Mouse (Mus musculus): ENCODE results near the gene H1f0.

H1f0 gene

DNA sequence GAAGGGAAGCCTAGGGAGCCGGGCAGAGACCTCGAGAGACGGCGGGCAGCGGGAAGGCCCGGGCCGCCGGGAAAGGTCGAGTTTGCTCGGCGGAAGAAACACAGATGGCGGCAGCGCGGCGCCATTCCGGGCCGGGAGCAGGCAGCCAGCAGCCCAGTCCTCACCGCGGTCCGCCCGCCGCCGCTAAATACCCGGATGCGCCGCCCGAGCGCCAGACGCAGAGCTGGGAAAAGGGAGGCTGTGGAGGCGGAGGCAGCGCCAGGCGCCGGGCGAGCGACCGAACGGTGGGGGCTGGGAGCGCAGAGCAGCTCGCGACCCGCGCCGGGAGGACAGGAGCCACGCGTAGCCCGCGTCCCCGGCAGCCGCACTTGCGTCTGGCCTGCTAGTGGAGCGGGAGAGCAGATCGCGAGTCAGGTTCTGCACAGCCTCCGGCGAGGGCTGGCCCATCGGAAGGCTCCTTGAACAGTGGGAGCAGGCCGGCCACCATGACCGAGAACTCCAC is at the start of gene H1f0:
TSS of gene H1f0 (plus strand) at position 214 of the 502 bp plus-strand sequence.
- DNase-seq (ENCODE audit: low read depth) = peak; percentile 60

DNA sequence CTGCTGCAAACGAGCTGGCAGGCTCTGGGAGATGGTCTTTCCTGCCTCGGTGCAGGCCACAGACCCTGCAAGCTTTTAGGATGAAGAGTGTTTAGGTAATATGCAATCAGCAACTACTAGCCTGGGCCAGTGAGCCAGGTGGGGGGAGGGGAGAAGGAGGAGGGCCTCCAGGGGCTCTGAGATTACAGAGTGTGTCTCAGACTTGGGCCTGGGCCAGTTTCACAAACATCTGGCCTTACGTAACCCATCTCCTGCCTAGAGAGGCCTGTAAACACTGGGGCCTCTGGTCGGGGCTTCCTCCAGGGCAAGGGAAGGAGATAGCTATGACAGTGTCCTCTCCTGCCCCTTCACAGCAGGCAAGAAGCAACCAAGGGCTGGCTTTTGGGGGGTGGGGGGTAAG is 49.4 kb upstream of the H1f0 start:
- peak; percentile 50 for DNase-seq (ENCODE audit: low read depth)

DNA sequence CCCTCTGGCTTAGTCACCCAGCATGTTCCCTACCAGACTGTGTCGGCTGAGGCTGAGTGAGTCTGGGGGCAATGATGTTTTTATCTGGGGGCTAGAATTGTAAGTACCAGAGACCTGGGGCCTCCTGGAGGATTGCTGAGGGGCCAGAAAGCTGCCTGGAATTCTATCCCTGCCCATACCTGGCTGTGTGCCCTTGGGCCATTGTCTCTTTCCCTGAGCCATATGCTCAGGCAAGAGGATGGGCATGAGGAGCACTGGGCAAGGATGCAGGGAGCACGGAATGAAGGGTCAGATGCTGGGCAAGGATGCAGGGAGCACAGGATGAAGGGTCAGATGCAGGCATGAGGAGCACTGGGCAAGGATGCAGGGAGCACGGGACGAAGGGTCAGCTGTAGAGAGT is 48.2 kb upstream of the H1f0 start:
- no peak for DNase-seq (ENCODE audit: low read depth)

DNA sequence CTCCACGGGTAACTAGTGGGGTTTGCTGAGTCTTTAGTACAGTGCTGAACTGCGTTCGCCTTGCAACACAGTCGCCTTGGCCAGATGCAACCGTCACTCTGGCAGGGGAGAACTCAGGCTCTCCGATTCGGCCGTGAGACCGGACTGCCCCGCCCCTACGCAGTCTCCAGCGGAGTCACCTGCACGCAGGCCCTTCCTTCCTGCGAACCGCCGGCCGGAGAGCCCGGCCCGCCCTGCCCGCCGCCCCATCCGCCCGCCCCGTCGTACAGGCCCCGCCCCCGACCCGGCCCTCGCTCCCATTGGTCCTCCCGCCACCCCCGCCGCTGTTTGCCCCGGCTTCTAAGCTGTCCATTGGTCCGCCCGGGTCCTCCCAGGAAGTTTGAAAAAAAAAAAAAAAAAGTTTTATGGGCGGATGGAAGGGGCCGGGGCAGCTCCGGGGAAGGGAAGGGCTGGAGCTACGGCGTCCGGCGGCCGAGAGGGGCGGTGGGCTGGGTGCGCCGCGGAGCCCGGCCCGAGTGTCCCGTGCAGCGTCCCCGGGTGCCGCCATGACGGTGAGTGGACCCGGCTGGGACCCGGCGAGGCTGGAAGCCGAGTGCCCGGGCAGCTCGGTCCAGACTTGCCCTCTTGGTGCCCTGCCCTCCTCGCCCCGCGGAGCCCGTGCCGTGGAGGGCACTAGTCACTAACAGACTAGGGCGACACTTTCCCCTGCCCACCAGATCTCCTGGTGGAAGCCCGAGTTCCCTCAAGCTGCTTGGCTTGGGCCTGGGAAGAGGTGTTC is 45.4 kb upstream of the H1f0 start:
- peak; percentile 76 for DNase-seq (ENCODE audit: low read depth)

DNA sequence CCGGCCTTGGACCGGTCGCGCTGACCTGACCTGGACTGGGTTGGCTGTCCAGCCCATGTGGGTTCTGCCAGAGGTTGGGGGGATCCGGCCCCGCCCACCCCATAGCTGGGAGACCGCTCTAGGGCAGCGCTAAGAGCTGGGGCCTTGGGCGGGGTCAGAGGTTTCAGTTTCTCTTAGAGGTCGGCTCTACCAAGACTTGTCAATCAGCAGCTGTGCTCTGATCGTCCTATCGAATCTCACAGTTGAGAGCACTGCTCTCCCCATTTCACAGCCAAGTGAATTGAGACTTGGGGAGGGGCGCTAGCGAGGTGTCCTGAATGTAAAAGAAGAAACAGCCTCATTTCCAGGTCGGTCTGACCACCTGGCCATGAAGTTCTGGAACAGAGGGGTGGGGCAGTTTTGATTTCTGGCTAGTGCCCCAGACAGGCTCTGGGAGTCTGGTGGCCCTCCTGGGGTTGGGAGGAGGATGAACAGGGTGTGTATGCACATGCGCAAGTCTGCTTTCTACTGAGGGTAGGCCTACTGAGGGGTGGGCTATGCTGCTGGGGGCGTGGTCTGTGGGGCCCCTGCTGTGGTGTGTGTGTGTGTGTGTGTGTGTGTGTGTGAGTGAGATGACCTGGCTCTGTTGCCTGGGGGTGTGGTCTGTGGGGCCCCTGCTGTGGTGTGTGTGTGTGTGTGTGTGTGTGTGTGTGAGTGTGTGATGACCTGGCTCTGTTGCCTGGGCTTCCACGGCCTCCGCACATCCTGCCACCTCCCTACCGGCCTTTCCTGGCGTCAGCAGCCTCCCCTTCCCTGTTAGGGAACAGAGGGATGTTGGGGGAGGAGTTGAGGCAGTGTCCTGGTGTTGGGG is 44.6 kb upstream of the H1f0 start:
- peak; percentile 35 for DNase-seq (ENCODE audit: low read depth)

DNA sequence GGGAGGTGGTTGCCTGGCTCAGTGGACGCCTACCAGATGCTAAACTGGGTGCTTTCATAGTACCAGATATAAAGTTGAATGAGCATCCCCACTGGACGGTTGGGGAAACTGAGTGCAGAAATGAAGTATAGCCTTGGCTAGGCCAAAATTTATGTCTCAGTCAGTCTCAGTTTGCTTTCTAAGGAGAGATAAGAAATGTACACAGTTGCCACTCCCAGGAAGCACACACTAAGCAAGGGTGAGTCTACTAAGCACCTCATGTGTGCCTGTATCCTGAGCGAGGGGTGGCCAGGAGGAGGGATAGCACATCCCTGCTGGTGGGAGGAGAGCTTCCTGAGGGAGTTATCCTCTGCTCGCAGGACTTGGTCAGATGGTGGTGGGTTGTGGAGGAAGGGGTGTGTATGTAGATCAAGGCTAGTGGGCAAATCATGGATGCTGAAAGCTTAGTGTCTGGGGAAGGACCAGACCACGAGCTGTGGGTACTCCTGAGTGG is 43.9 kb upstream of the H1f0 start:
- no peak for DNase-seq (ENCODE audit: low read depth)

DNA sequence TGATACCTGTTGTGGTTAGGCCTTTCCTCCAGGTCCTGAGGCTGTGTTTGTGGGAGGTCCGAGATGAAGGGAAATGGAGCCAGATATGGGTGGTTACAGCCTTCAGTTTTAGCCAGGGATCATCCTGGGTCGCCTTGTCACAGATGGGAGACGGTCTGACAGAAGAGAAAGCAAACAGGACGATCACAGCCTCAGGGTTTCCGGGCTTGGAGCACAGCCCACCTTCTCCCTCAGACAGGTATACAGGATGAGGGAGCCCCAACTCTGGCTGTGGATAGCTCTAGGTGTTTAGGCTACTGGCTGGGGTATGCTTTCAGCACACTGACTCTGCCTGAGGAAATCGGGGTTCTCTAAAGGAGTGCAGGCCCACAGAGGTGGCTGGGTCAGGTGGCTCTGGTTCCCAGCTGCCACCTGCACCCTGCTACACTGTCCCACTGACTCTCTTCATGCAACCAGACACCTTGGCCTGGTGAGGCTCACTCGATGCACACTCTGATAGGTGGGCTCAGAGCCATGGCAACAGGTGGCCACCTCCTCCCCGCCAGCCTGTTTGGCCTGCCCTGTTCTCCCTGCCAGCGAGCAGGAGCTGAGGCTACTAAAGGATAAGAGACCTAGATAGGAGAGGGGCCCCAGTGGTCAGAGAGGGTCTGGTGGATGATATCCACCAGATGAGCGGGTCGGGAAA is 41.6 kb upstream of the H1f0 start:
- no peak for DNase-seq (ENCODE audit: low read depth)

DNA sequence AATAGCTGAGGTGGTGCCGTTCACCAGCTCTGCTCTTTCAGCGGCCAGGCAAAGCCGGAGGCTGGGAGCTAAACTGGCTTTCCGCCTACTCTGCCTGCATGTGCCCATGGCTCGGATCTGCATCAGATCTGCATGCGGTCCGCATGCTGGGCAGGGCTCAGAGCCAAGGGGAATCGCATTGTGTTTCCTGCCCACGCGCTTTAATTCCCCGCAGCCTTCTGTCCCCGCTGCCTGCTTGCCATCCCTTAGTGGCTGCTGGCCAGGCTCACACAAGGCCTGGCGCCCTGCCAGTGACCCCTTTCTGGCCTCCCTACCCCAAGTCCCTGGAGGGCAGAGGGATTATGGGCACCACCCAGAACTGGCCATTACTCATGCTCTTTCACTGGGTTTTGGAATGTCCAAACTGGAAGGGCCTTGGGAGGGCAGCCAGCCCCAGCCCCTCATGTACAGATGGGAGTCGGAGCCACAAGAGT is 39.7 kb upstream of the H1f0 start:
- DNase-seq (ENCODE audit: low read depth) = peak; percentile 54

DNA sequence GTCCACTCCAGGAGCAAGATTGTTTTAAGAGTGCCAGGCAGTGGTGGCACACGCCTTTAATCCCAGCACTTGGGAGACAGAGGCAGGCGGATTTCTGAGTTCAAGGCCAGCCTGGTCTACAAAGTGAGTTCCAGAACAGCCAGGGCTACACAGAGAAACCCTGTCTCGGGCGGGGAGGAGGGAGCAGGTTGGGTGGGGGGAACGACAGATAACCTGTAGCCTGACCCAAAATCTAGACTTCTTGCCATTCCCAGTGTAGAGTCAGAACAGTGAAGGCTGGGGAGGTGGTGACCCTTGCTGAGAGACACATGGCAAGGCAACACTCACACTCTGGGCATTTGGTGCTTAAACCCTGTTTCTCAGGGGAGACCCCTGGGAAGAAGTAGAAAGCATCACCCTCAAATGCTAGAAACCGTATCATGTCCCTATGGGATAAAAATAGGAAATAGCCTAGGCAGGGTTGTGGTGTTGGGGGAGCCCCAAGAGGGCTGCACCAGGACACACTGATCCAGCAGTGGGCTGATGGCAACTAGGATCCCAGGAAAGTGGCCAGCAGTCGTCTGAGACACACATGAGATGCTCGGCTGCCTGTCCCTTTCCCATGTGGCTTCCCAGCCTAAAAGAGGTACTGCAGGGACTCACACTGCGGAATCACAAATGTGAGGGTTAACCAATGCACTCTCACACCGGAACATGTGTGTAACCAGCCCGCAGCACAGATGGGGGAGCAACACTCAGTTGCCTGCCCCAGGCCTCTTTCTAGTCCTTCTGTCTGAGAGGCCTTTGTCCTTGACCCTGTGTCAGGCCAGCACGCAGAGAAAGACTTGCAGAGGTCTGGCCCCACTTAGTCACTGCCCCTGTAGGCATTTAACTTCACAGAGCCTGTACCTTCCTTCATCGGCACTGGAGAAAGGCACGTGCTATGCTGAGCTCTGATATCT is 38.8 kb upstream of the H1f0 start:
- DNase-seq (ENCODE audit: low read depth) = no peak

DNA sequence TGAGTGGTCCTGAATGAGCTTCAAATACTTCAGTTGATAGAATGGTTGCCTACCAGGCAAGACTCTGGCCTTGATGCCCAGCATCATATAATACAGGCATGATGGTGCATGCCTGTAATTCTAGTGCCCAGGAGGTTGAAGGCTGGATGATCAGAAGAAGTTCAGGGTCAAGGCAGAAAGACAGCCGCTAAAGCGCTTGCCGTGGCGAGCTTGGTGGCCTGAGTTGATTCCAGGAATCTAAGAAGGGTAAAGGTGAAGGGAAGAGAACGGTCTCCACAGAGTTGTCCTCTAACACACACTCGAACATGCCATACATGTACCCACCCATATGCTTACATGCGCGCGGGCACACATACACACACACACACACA is 38.2 kb upstream of the H1f0 start:
- no peak for DNase-seq (ENCODE audit: low read depth)

DNA sequence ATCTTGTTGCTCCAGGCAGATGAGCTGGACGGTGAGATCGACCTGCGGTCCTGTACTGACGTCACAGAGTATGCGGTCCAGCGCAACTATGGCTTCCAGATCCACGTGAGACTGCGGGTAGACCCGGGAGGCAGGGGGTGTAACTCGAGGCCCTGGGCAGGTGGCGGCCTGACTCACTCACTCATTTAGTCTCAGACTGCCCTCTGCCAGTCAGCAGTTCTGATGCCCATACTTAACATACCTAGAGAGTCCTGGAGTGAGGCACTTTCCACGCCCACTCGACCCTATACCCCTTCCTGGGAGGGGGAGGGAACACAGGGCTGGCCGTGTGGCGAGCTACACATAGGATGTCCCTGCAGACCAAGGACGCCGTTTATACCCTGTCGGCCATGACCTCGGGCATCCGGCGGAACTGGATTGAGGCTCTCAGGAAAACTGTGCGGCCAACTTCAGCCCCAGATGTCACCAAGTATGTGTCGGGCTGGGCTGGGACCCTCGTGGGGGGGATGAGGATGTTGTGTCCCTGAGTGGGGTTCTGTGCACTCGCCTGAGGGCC is 37.2 kb upstream of the H1f0 start:
- no peak for DNase-seq (ENCODE audit: low read depth)

DNA sequence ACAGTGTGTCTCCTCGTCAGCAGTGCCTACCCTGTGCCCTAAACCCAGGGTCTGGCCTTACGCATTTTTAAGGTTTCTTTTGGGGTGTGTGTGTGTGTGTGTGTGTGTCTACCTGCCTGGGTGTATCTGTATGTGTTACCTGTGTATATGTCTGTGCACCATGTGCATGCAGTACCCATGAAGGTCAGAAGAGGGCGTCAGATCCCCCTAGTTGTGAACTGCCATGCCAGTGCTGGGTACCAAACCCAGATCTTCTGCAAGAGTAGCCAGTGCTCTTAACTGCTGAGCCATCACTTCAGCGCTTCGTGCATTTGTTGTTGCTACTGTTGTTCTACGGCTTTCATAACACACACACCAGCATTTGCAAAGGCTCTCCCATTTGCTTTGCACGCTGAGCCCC is 36.0 kb upstream of the H1f0 start:
- DNase-seq (ENCODE audit: low read depth) = no peak

DNA sequence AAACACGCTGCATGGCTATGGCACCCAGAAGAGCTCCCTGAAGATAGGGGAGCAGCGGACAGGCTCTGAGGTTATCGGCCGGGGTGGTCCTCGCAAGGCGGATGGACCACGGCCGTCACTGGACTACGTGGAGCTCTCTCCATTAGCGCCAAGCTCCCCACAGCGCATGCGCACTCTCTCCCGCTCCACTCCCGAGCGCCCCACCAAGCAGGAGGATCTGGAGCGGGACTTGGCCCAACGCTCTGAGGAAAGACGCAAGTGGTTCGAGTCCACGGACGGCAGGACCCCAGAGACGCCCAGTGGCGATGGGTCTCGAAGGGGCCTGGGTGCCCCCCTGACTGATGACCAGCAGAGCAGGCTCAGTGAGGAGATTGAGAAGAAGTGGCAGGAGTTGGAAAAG is 35.3 kb upstream of the H1f0 start:
- no peak for DNase-seq (ENCODE audit: low read depth)

DNA sequence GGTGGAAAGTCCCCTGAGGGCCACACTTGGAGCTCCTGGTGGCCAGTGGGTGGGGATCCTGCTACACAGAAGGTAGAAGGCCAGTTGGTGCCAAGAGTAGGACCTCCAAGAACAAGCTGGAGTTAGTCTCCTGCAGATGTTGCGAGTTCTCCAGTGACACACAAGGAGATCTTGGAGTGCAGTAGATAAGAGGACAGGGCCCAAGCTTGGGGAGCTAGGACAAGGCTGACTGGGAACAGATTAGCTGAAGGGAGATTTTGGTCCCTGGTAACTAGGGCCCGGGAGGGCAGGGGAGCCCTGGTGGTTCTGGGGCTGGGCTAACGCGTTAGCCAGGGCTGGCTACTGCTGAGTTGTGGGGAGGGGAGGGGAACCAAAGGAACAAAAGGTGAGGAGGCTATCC is 32.3 kb upstream of the H1f0 start:
- DNase-seq (ENCODE audit: low read depth) = no peak

DNA sequence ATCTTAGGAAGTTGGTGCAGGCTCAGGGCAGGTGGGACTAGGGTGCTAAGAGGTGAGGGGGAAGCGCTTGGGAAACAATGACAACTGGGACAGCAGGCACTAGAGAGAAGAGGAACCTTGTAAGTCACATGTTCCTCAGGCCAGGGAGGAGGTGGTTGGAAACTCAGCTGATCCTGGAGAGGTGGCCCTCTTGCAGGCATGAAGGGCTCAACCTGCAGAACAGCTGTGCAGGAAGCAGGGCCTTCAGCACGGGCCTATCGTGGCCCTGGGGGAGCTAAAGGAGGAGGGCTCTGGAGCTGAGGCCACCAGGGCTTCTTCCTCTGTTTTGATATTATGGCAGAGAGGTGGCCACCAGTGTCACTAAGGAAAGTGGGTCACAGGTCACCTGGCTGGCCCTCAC is 31.6 kb upstream of the H1f0 start:
- DNase-seq (ENCODE audit: low read depth) = no peak

DNA sequence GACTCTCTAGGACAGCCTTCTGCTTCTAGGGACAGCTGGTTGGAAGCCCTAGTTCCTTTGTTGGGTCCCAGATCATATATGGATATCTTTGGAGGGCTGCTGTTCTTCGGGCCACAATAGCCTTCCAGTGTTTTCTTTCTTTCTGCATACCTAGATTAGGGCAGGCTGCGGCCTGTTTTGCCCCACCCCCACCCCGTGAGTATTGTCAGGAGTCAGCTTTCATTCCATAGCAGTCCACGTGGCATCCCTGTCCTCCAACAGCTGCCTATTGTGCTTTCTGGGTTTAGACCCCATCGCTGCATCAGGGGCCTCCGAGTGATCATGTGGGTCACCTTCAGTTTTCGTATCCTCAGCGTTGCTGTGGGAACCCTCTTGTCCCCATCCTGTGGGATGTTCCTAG is 29.9 kb upstream of the H1f0 start:
- DNase-seq (ENCODE audit: low read depth) = no peak

DNA sequence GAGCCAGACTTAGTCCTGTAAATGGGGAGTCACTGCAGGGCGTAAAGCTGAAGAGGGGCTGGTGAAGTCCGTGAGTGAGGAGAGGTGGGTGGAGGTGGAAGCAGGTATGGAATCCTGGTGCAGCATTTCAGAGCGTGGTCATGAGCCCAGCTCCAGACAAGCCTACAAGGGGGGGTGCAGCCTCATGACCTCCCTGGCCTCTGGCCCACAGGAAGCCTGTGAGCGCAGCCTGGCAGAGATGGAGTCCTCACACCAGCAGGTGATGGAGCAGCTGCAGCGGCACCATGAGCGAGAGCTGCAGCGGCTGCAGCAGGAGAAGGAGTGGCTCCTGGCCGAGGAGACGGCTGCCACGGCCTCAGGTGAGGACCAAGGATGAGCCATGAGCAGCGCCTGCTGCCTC is 28.7 kb upstream of the H1f0 start:
- no peak for DNase-seq (ENCODE audit: low read depth)

DNA sequence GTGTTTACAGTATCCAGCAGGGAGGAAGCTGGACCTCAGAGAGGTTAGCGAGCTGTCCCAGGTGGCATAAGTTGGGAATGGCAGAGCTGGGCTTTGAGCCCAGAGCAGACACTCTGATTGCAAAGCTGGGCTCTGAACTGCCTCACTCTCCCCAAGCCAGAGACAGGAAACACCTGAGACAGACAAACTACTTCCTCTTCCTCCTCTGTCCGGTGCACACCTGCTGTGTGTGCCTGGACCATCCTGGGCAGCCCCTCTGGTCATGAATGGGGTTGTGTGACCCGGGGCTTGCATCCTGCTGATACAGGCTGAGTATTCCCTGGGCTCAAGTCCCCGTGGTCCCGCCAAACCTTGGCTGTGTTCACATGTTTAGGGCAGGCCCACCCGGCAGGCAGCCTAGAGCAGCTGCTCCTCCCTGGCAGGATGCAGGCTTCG is 27.9 kb upstream of the H1f0 start:
- no peak for DNase-seq (ENCODE audit: low read depth)

DNA sequence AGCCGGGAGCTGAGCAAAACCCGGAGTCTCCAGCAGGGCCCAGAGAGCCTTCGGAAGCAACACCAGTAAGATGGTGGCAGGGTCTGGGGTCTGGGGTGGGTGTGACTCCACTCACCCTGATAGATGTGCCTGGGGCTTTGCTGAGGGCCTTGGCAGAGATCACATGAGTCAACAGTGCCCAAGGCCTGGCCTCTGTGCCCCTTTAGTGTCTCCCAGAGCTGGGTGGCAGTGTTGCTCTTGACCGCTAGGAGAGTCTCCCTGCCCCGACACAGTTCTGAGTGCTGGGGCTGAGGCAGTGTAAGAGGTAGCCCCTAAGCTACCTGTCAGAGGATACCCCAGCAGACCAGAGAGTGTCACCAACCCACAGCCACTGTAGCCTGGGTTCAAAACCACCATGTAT is 26.7 kb upstream of the H1f0 start:
- no peak for DNase-seq (ENCODE audit: low read depth)

DNA sequence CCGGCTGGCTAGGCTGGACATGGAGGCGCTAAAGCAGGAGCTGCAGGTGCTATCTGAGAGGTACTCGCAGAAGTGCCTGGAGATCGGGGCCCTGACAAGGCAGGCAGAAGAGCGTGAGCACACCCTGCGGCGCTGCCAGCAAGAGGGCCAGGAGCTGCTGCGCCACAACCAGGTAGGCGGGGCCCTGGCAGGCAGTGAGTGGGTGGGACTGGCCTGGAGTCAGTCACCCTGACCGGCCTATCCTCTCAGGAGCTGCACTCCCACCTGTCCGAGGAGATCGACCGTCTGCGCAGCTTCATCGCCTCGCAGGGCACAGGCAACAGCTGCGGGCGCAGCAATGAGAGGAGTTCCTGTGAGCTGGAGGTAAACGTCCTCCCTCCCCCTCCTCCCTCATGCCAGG is 26.2 kb upstream of the H1f0 start:
- no peak for DNase-seq (ENCODE audit: low read depth)

DNA sequence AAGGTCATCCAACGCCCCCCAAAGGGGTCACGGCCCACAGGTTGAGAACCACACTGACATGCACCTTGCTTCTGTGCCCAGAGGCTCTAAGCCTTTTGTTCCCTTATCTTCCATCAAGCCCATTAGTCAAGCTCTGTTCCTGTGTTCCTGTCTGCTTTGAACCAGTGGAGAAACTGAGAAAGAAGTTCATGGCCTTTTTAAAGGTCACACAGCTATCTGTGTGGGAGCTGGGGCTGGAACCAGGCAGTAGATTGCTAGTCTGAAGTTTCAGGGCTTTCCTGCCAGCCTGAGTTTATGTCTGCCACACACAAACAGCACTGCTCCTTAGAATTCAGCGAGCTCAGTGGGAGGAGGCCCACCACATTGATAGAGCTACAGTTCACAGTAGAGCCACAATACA is 25.2 kb upstream of the H1f0 start:
- no peak for DNase-seq (ENCODE audit: low read depth)
